Mouse (Mus musculus) lung, adult 2 months (tissue): ENCODE measurements around the gene Rtn1.

Source experiments
- CTCF ChIP-seq: fragments of 200-500 bp; IDR thresholded peaks from 2 replicates; pipeline ENCODE4 v1.5.1; 2011; ENCODE audit warnings: mild to moderate bottlenecking, low read length, control low read depth; ENCODE audit not compliant: insufficient read depth
- POLR2A ChIP-seq: fragments of 200-500 bp; IDR thresholded peaks from 2 replicates; pipeline ENCODE4 v1.6.1; 2011; ENCODE audit warnings: low read depth, mild to moderate bottlenecking, control low read depth, low read length, borderline replicate concordance; ENCODE audit errors: extremely low read depth

- TF ChIP-seq CTCF (no peak), POLR2A (no peak)
Measured at GRCm38 (mm10) chr12:72453941-72454340, 45.1 kb upstream of the Rtn1 start.
